Mouse (Mus musculus) embryonic facial prominence, embryonic 15.5 days (tissue): Measurements from ENCODE around the gene Phrf1. TPM values are rescaled to one million over a fixed set of nuclear protein-coding genes. Genes with fewer than 3 reads are reported as not detected.
A peak's percentile ranks its signal among the peaks of the same experiment; 100 is the strongest.

Source experiments
- ATAC-seq: fragments of 200-750 bp; cut with Nextera tagmentation; 2 replicates; pipeline ENCODE4 v1.8.0; 2017; ENCODE audit warnings: low read depth, moderate TSS enrichment; ENCODE audit not compliant: insufficient number of reproducible peaks, low FRiP score, low TSS enrichment
- H3K27ac ChIP-seq: fragments of 300-500 bp; sonication (generic); replicated peaks from 2 replicates; pipeline ENCODE4 v1.5.1; 2015; ENCODE audit warnings: mild to moderate bottlenecking, inconsistent platforms
- H3K27me3 ChIP-seq: fragments of 300-500 bp; sonication (generic); 2 replicates; pipeline ENCODE4 v1.6.1; 2015; ENCODE audit warnings: inconsistent platforms
- H3K36me3 ChIP-seq: fragments of 300-500 bp; sonication (generic); 2 replicates; pipeline ENCODE4 v1.6.1; 2015; ENCODE audit warnings: mild to moderate bottlenecking, inconsistent platforms
- H3K4me1 ChIP-seq: fragments of 300-500 bp; sonication (generic); 2 replicates; pipeline ENCODE4 v1.6.1; 2015; ENCODE audit warnings: inconsistent platforms
- H3K4me2 ChIP-seq: fragments of 300-500 bp; sonication (generic); replicated peaks from 2 replicates; pipeline ENCODE4 v1.6.1; 2015; ENCODE audit warnings: mild to moderate bottlenecking, inconsistent platforms
- H3K4me3 ChIP-seq: fragments of 300-500 bp; sonication (generic); replicated peaks from 2 replicates; pipeline ENCODE4 v1.5.1; 2015; ENCODE audit warnings: mild to moderate bottlenecking, inconsistent platforms
- H3K9ac ChIP-seq: fragments of 300-500 bp; sonication (generic); 2 replicates; pipeline ENCODE4 v1.6.1; 2015; ENCODE audit warnings: inconsistent platforms
- H3K9me3 ChIP-seq: fragments of 300-500 bp; sonication (generic); replicated peaks from 2 replicates; pipeline ENCODE4 v1.6.1; 2016; ENCODE audit warnings: inconsistent platforms
- WGBS: fragments of 180-500 bp; shearing (Covaris S2); methylation state at CpG from one replicate; pipeline ENCODE4 v1.1.7; 2015; 5-methylcytosine and 5-hydroxymethylcytosine counted together
- microRNA counts: library from miRNA; unstranded; fragments of <30 nt; microRNA quantifications from one replicate; lab custom pipeline; 2016
- microRNA-seq: library from miRNA; unstranded; fragments of <30 nt; microRNA quantifications from one replicate; pipeline ENCODE4, GENCODE M21; 2016; ENCODE audit warnings: borderline number of aligned reads
- polyA plus RNA-seq: library from polyadenylated mRNA; unstranded; fragments of >200 nt; fragmentation: Nextera tagmentation; extraction: Ambion mirVana; gene quantifications from 2 replicates; pipeline ENCODE4 v1.2.1, GENCODE M21; 2015

The Phrf1 gene
- polyA plus RNA-seq, 1 experiment from 2014 or later, result 68.7 TPM

DNA sequence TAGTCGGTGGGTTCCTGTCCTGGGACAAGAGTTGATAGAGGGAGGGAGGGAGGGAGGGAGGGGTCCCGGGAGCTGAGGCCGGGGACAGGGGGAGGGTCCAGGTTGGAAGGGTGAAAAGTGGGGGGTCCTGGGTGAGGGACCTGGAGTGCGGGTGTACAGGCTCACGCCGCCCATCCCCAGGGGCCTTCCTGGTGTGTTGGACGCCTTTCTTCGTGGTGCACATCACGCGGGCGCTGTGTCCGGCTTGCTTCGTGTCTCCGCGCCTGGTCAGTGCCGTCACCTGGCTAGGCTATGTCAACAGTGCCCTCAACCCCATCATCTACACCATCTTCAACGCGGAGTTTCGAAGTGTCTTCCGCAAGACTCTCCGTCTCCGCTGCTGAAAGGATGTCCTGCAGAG, 65.9 kb downstream of the Phrf1 start:
- ATAC-seq, result no peak
- H3K9me3 ChIP-seq, result no peaks in the 10 kb centered on the region
- H3K4me3 ChIP-seq, result peak overlapping the region; percentile 38
- H3K36me3 ChIP-seq, result peaks cover 21% of the 10 kb centered on the region
- peaks cover 29% of the 10 kb centered on the region for H3K4me1 ChIP-seq
- WGBS, result 8% methylated on average over 22 of the region's 22 CpGs
- no peak overlapping the region for H3K9ac ChIP-seq
- H3K4me2 ChIP-seq, result peak overlapping the region; percentile 67
- no peak overlapping the region for H3K27ac ChIP-seq
- peaks cover 49% of the 10 kb centered on the region for H3K27me3 ChIP-seq

- no peaks in the 10 kb centered on the region for H3K9me3 ChIP-seq
- no peak overlapping the region for H3K4me2 ChIP-seq
- no peak overlapping the region for H3K9ac ChIP-seq
- peaks cover 27% of the 10 kb centered on the region for H3K27me3 ChIP-seq
- H3K4me3 ChIP-seq, result no peak overlapping the region
- peaks cover 16% of the 10 kb centered on the region for H3K4me1 ChIP-seq
- WGBS, result 86% methylated on average over 3 of the region's 3 CpGs
- H3K36me3 ChIP-seq, result peaks cover 55% of the 10 kb centered on the region
- no peak for ATAC-seq
- H3K27ac ChIP-seq, result no peak overlapping the region
Observed at GRCm38 (mm10) chr7:141297926-141298650, 69.5 kb downstream of the Phrf1 start.

DNA sequence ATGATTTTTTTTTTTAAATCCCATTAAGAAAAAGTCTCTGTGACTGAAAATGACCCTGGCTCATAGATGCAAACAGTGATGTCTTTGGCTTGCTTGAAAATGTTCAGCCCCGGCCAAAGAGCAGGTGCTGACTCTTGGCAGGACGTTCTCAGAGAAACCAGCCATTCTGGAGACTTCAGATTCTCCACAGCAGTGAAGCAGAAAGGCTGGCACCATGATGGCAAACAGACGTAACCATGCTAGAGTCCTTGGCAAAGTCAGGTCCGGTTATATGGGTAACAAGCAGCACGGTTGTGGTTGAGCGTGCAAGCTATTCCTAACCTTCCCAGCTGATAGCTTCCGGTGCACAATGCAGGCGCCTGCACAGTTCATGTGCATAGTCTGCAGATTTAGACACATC, 70.6 kb downstream of the Phrf1 start:
- Histone ChIP-seq H3K27ac (no peak overlapping the region), H3K27me3 (peaks cover 16% of the 10 kb centered on the region), H3K9me3 (no peaks in the 10 kb centered on the region), H3K4me1 (peaks cover 6% of the 10 kb centered on the region), H3K4me2 (no peak overlapping the region), H3K36me3 (peaks cover 62% of the 10 kb centered on the region), H3K4me3 (no peak overlapping the region), H3K9ac (no peak overlapping the region)
- 95% methylated on average over 8 of the region's 8 CpGs for WGBS
- ATAC-seq, result no peak

- Histone ChIP-seq H3K27ac (no peak overlapping the region), H3K27me3 (no peaks in the 10 kb centered on the region), H3K9me3 (no peaks in the 10 kb centered on the region), H3K4me2 (no peak overlapping the region), H3K4me3 (no peak overlapping the region), H3K4me1 (no peaks in the 10 kb centered on the region), H3K9ac (no peak overlapping the region), H3K36me3 (peaks cover 83% of the 10 kb centered on the region)
- ATAC-seq, result no peak
- 97% methylated on average over 9 of the region's 9 CpGs for WGBS
Observed at GRCm38 (mm10) chr7:141301386-141301785, 72.8 kb downstream of the Phrf1 start.

DNA sequence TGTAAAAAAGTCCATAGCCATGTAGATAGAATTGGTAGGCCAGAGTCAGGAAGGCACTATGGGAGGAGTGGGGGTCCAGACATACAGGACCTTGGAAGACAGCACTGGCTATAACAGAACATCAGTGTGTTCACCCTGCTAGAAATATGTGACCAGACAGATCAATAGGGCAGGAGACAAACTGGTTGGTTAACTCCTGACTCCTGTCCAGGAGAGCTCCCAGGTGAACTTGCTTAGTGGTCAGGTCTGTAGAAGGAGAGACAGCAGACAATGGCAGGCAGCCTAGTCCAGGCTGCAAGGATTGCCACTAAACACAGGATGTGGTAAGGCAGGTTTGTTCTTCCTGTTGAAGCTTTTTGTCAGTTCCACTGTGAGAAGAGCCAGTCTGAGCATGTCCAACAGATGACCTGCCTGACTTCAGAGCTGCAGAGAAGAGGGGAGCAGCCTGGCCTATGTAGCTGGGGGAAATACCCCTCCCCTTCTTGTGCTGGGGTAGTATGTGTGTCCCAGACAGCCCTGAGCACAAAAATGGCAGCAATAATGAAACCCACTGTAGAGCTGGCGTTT, 74.2 kb downstream of the Phrf1 start:
- Histone ChIP-seq H3K27ac (no peak overlapping the region), H3K36me3 (peaks cover 87% of the 10 kb centered on the region), H3K9me3 (no peaks in the 10 kb centered on the region), H3K4me1 (no peaks in the 10 kb centered on the region), H3K4me2 (no peak overlapping the region), H3K4me3 (no peak overlapping the region), H3K9ac (no peak overlapping the region), H3K27me3 (no peaks in the 10 kb centered on the region)
- WGBS, result 52% methylated on average over 1 of the region's 1 CpGs
- ATAC-seq, result no peak

DNA sequence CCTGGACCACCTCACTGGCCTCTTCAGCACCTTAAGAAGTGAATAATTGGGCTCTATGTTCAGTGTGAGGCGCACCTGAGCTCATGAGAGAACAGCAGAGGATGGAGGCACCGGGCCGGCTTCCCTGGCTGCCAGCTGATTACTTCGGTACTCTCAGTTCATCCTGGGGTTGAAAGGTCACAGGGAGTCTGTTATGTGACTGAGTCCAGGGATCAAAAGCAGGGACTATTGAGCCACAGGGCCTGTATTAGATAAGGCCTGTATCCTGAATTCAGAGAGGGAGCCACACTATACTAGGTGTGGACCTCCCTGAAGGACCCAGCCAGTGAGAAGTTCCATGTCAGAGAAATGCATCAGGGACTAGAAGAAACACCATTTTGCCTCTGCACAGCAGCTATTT, 76.0 kb downstream of the Phrf1 start:
- H3K36me3 ChIP-seq, result peaks cover 93% of the 10 kb centered on the region

More for the DNA sequence above, 76.0 kb downstream of the Phrf1 start:
- no peaks in the 10 kb centered on the region for H3K27me3 ChIP-seq
- no peak overlapping the region for H3K27ac ChIP-seq
- 91% methylated on average over 4 of the region's 4 CpGs for WGBS
- H3K9ac ChIP-seq, result no peak overlapping the region
- no peak overlapping the region for H3K4me3 ChIP-seq
- no peaks in the 10 kb centered on the region for H3K4me1 ChIP-seq
- no peak overlapping the region for H3K4me2 ChIP-seq
- H3K9me3 ChIP-seq, result no peaks in the 10 kb centered on the region
- ATAC-seq, result no peak

MicroRNA genes within 50 kb of the gene (microRNA counts, 519-probe panel; counts per million panel counts)
- 3,507 counts per million, percentile 83 among the panel's probes with 10 or more counts for microRNA mmu-miR-210 (lab: Ali Mortazavi, UCI)

Small RNA genes lying within 50 kb of the gene (microRNA-seq; reads per million reads assigned to microRNA genes)
- 692 reads per million, percentile 74 among the genes with 10 or more reads in this experiment for gene Mir210

Other genes starting within 250 kb of the Phrf1 start
- gene Ifitm3, start 218.0 kb upstream of the Phrf1 start, polyA plus RNA-seq, result 197 and 204 TPM in 2 replicates
- 2.7 and 2.8 TPM in 2 replicates for gene Ifitm6, start 210.9 kb upstream of the Phrf1 start, polyA plus RNA-seq
- gene Gm17387, start 199.7 kb upstream of the Phrf1 start, polyA plus RNA-seq, result not detected in 2 replicates
- 12.0 and 15.1 TPM in 2 replicates for gene B4galnt4, start 167.7 kb upstream of the Phrf1 start, polyA plus RNA-seq
- 115 and 118 TPM in 2 replicates for gene Pkp3, start 150.6 kb upstream of the Phrf1 start, polyA plus RNA-seq
- 6.1 and 6.8 TPM in 2 replicates for gene Sigirr, start 128.2 kb upstream of the Phrf1 start, polyA plus RNA-seq
- 18.2 and 20.7 TPM in 2 replicates for gene Ano9, start 111.0 kb upstream of the Phrf1 start, polyA plus RNA-seq
- gene Ptdss2, start 106.4 kb upstream of the Phrf1 start, polyA plus RNA-seq, result 68.4 and 69.7 TPM in 2 replicates
- 210 and 216 TPM in 2 replicates for gene Rnh1, start 55.9 kb upstream of the Phrf1 start, polyA plus RNA-seq
- 180 and 183 TPM in 2 replicates for gene Hras, start 34.8 kb upstream of the Phrf1 start, polyA plus RNA-seq
- gene Lrrc56, start 34.6 kb upstream of the Phrf1 start, polyA plus RNA-seq, result 11.2 and 14.7 TPM in 2 replicates
- 2.3 and 3.6 TPM in 2 replicates for gene Lmntd2, start 14.7 kb upstream of the Phrf1 start, polyA plus RNA-seq
- gene Rassf7, start 12.9 kb upstream of the Phrf1 start, polyA plus RNA-seq, result 55.3 and 56.3 TPM in 2 replicates
- 4.1 and 5.1 TPM in 2 replicates for gene Irf7, start 37.7 kb downstream of the Phrf1 start, polyA plus RNA-seq
- gene Cdhr5, start 48.0 kb downstream of the Phrf1 start, polyA plus RNA-seq, result 0.19 TPM in 1 of 2 replicates, not detected in the other
- gene Sct, start 50.3 kb downstream of the Phrf1 start, polyA plus RNA-seq, result 5.3 TPM in 2 replicates
- 0.76 and 1.1 TPM in 2 replicates for gene Drd4, start 63.2 kb downstream of the Phrf1 start, polyA plus RNA-seq
- gene Deaf1, start 98.9 kb downstream of the Phrf1 start, polyA plus RNA-seq, result 73.5 and 82.0 TPM in 2 replicates
- 42.2 and 47.4 TPM in 2 replicates for gene Tmem80, start 99.0 kb downstream of the Phrf1 start, polyA plus RNA-seq
- 36.1 and 40.5 TPM in 2 replicates for gene Eps8l2, start 110.1 kb downstream of the Phrf1 start, polyA plus RNA-seq
- 278 and 280 TPM in 2 replicates for gene Taldo1, start 163.4 kb downstream of the Phrf1 start, polyA plus RNA-seq
- 63.8 and 67.6 TPM in 2 replicates for gene Gatd1, start 185.4 kb downstream of the Phrf1 start, polyA plus RNA-seq
- 3.1 and 5.3 TPM in 2 replicates for gene Cend1, start 200.7 kb downstream of the Phrf1 start, polyA plus RNA-seq
- 29.3 and 30.9 TPM in 2 replicates for gene Slc25a22, start 209.1 kb downstream of the Phrf1 start, polyA plus RNA-seq
- 13.5 and 14.7 TPM in 2 replicates for gene Pidd1, start 215.2 kb downstream of the Phrf1 start, polyA plus RNA-seq
- gene Rplp2, start 218.6 kb downstream of the Phrf1 start, polyA plus RNA-seq, result 1,341 and 1,344 TPM in 2 replicates
- gene Pnpla2, start 226.4 kb downstream of the Phrf1 start, polyA plus RNA-seq, result 22.2 and 27.9 TPM in 2 replicates
- 21.6 and 26.9 TPM in 2 replicates for gene Cracr2b, start 232.3 kb downstream of the Phrf1 start, polyA plus RNA-seq
- gene Cd151, start 238.6 kb downstream of the Phrf1 start, polyA plus RNA-seq, result 23.9 and 26.5 TPM in 2 replicates
- 63.9 and 66.4 TPM in 2 replicates for gene Polr2l, start 246.3 kb downstream of the Phrf1 start, polyA plus RNA-seq
- gene Tspan4, start 246.5 kb downstream of the Phrf1 start, polyA plus RNA-seq, result 60.8 and 67.9 TPM in 2 replicates